Mouse (Mus musculus) heart, embryonic 14.5 days (tissue): ENCODE data around the gene Ly6g6e. TPM values are rescaled to one million over a fixed set of nuclear protein-coding genes. Genes with fewer than 3 reads are reported as not detected.

Source experiments
- ATAC-seq: fragments of 200-750 bp; cut with Nextera tagmentation; 2 replicates; pipeline ENCODE4 v1.8.0; 2017; ENCODE audit warnings: low read depth, moderate TSS enrichment; ENCODE audit not compliant: insufficient number of reproducible peaks, insufficient read depth, low FRiP score
- H3K27ac ChIP-seq, 2 experiments: fragments of 200-500 bp in 1 of 2; fragments of 300-500 bp in 1 of 2; sonication (generic) in 1 of 2; replicated peaks in 1 of 2; 2 replicates each; pipeline ENCODE4 v1.5.1; 2012 to 2014; ENCODE audit warnings: low read depth in 2 of 2, low read length in 2 of 2, control low read depth in 1 of 2, mild to moderate bottlenecking in 1 of 2, mixed read lengths in 1 of 2; ENCODE audit not compliant: control insufficient read depth in 1 of 2, insufficient read depth in 1 of 2
- H3K27me3 ChIP-seq: fragments of 300-500 bp; sonication (generic); 2 replicates; pipeline ENCODE4 v1.6.1; 2014; ENCODE audit warnings: mild to moderate bottlenecking, low read length, control low read depth; ENCODE audit not compliant: control insufficient read depth, insufficient read depth
- H3K36me3 ChIP-seq: fragments of 300-500 bp; sonication (generic); 2 replicates; pipeline ENCODE4 v1.6.1; 2014; ENCODE audit warnings: mild to moderate bottlenecking, control low read depth, low read length, mixed read lengths; ENCODE audit not compliant: control insufficient read depth, insufficient read depth
- H3K4me1 ChIP-seq, 2 experiments: fragments of 200-500 bp in 1 of 2; fragments of 300-500 bp in 1 of 2; sonication (generic) in 1 of 2; 2 replicates each; pipeline ENCODE4 v1.6.1; 2012 to 2014; ENCODE audit warnings: low read length in 2 of 2, control low read depth in 1 of 2, mixed read lengths in 1 of 2; ENCODE audit not compliant: control insufficient read depth in 2 of 2, insufficient read depth in 2 of 2
- H3K4me2 ChIP-seq: fragments of 300-500 bp; sonication (generic); 2 replicates; pipeline ENCODE4 v1.6.1; 2014; ENCODE audit warnings: mild to moderate bottlenecking, low read length
- H3K4me3 ChIP-seq, 2 experiments: fragments of 200-500 bp in 1 of 2; fragments of 300-500 bp in 1 of 2; sonication (generic) in 1 of 2; 2 replicates each; pipeline ENCODE4 v1.5.1; 2012 to 2014; ENCODE audit warnings: low read length in 2 of 2, mild to moderate bottlenecking in 2 of 2, control low read depth in 1 of 2, low read depth in 1 of 2, moderate library complexity in 1 of 2; ENCODE audit not compliant: control insufficient read depth in 1 of 2, insufficient read depth in 1 of 2
- H3K9ac ChIP-seq: fragments of 300-500 bp; sonication (generic); 2 replicates; pipeline ENCODE4 v1.6.1; 2014; ENCODE audit warnings: mild to moderate bottlenecking, low read length
- H3K9me3 ChIP-seq: fragments of 300-500 bp; sonication (generic); 2 replicates; pipeline ENCODE4 v1.6.1; 2016; ENCODE audit warnings: low read length, control low read depth; ENCODE audit not compliant: control insufficient read depth
- WGBS: fragments of 180-500 bp; shearing (Covaris S2); extraction: QIAGEN DNeasy Blood & Tissue Kit; methylation state at CpG from one replicate; pipeline ENCODE4 v1.1.7; 2014; 5-methylcytosine and 5-hydroxymethylcytosine counted together
- polyA plus RNA-seq: library from polyadenylated mRNA; unstranded; fragments of >200 nt; fragmentation: Nextera tagmentation; extraction: Ambion mirVana; gene quantifications from 2 replicates; pipeline ENCODE4 v1.2.1, GENCODE M21; 2014

The Ly6g6e gene
- polyA plus RNA-seq, 1 experiment from 2014 or later, result 0.32 TPM

DNA sequence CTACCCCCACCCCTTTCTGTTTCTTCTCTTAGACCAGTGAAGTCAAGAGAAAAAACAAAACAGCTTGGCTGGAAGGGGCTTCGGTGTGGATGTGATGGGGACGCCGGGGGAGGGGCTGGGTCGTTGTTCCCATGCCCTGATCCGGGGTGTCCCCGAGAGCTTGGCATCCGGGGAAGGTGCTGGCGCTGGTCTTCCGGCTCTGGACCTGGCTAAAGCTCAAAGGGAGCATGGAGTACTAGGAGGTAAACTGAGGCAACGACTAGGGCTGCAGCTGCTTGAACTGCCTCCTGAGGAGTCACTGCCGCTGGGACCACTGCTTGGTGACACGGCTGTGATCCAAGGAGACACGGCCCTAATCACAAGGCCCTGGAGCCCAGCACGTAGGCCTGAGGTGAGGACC lies 16.6 kb upstream of the Ly6g6e start:
- Histone ChIP-seq H3K4me1 (peaks cover 9 to 15% of the 10 kb centered on the region in 2 experiments), H3K4me3 (peak overlapping the region; percentile 66 to 94), H3K27ac (peak overlapping the region in 1 of 2 experiments; percentile 94; a peak in 2 of 4 replicates), H3K36me3 (peaks cover 61% of the 10 kb centered on the region), H3K9ac (peak overlapping the region; percentile 91), H3K4me2 (peak overlapping the region; percentile 93), H3K27me3 (peaks cover 13% of the 10 kb centered on the region; the same call in 1 of the 2 replicates), H3K9me3 (no peaks in the 10 kb centered on the region)
- 38% methylated on average over 14 of the region's 14 CpGs for WGBS
- no peak for ATAC-seq

DNA sequence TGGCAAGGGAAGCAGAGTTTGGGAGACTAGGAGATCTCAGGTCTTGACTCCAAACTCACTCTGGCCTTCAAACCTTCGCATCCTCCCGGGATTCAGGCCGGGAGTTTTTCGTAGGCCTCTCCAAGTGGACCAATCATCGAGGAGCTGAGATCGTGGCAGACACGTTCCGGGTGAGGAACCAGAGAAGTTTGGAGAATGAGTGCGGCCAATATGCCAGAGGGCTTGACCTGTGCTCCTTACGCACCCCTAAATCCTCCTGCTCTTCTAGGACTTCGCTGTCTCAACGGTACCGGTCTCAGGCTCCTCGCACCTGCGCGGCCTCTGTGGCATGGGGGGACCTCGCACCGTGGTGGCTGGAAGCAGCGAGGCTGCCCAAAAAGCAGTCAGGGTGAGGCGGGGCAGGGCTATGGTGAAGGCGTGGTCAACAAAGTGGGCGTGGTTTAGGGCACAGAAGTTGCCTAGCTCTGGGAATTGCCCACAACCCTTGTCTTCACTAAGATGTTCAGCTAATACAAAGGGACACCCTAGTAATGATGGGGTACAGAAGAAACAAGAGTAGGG lies 15.9 kb upstream of the Ly6g6e start:
- Histone ChIP-seq H3K4me3 (peak overlapping the region; percentile 66 to 94), H3K36me3 (peaks cover 53% of the 10 kb centered on the region), H3K27ac (no peak overlapping the region), H3K9ac (peak overlapping the region; percentile 91; the same call in 1 of the 2 replicates), H3K4me1 (peaks cover 10 to 22% of the 10 kb centered on the region in 2 experiments), H3K9me3 (no peaks in the 10 kb centered on the region), H3K27me3 (peaks cover 16% of the 10 kb centered on the region; the same call in 1 of the 2 replicates), H3K4me2 (peak overlapping the region; percentile 93)
- ATAC-seq, result no peak
- 71% methylated on average over 22 of the region's 22 CpGs for WGBS

DNA sequence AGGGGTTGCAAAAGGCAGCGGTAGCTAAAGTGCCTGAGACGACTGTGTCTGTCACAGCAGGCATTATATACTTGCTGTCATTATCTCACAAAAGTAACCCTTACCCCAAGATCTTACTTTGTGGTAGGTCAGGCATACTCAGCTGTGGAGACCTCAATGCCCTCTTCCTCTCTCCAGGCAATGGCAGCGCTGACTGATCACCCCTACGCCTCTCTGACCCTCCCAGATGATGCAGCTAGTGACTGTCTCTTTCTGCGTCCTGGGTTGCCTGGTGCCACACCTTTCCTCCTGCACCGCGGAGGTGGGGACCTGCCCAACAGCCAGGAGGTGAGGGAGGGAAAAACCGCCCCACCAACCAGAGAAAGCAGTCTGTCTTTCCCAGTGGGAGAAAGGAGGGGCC lies 15.4 kb upstream of the Ly6g6e start:
- WGBS, result 88% methylated on average over 8 of the region's 8 CpGs
- peaks cover 48% of the 10 kb centered on the region for H3K36me3 ChIP-seq
- H3K27ac ChIP-seq, result no peak overlapping the region
- peaks cover 19% of the 10 kb centered on the region for H3K27me3 ChIP-seq
- no peak overlapping the region for H3K9ac ChIP-seq
- no peaks in the 10 kb centered on the region for H3K9me3 ChIP-seq
- H3K4me3 ChIP-seq, result no peak overlapping the region
- no peak overlapping the region for H3K4me2 ChIP-seq
- ATAC-seq, result no peak
- peaks cover 10 to 22% of the 10 kb centered on the region in 2 experiments for H3K4me1 ChIP-seq

DNA sequence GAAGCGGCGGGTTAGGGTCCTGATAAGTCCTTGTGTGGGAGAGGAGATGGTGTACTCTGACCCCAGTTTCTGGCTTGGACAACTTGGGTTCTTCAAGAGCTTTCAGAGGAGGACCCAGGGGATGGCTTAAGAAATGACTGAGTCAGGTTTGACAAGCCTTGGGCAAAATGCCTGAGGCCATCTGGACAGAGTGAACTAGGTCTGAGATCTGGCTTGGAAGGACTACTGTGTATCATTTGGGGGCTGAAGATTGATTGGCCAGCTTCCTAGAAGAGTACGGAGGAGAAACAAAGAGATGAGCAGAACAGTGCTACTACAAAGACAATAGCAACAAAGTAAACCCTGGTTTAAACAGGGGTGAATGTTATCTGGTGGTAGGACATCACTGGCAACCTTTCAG lies 13.2 kb upstream of the Ly6g6e start:
- Histone ChIP-seq H3K27me3 (peaks cover 33% of the 10 kb centered on the region), H3K27ac (no peak overlapping the region), H3K4me1 (peaks cover 10 to 19% of the 10 kb centered on the region in 2 experiments), H3K9me3 (no peaks in the 10 kb centered on the region), H3K36me3 (peaks cover 27% of the 10 kb centered on the region), H3K9ac (no peak overlapping the region), H3K4me2 (no peak overlapping the region), H3K4me3 (no peak overlapping the region)
- WGBS, result 85% methylated on average over 3 of the region's 3 CpGs
- ATAC-seq, result no peak

DNA sequence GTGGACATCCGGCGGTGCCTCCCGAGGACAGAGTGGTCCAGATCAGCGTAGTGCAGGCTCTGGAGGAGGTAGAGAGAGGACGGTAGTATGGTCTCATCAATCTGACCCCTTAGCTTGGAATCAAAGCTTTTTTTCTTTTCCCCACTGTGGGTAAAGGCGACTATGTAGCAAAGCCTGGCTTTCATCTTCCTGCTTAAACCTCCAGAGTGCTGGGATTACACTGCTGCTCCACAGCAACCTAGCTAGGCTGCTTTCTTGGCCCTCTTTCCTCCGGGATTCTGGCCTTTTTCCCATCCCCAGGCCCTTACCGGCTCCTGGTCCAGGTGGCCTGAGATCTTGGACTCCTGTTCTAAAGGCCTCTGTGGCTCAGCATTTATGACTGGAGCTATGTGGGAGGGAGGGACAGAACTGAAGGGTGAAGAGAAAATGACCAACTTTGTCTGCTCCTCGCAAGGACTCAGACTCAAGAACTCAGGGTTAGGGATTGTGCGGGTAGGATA lies 12.3 kb upstream of the Ly6g6e start:
- 27% methylated on average over 10 of the region's 10 CpGs for WGBS
- Histone ChIP-seq H3K4me2 (peak overlapping the region; percentile 67), H3K27ac (no peak overlapping the region), H3K4me1 (peaks cover 10 to 16% of the 10 kb centered on the region in 2 experiments), H3K4me3 (peak overlapping the region in 1 of 2 experiments; percentile 34; a peak in 2 of 4 replicates), H3K36me3 (peaks cover 25% of the 10 kb centered on the region), H3K27me3 (peaks cover 33% of the 10 kb centered on the region), H3K9me3 (no peaks in the 10 kb centered on the region), H3K9ac (no peak overlapping the region)
- ATAC-seq, result no peak

DNA sequence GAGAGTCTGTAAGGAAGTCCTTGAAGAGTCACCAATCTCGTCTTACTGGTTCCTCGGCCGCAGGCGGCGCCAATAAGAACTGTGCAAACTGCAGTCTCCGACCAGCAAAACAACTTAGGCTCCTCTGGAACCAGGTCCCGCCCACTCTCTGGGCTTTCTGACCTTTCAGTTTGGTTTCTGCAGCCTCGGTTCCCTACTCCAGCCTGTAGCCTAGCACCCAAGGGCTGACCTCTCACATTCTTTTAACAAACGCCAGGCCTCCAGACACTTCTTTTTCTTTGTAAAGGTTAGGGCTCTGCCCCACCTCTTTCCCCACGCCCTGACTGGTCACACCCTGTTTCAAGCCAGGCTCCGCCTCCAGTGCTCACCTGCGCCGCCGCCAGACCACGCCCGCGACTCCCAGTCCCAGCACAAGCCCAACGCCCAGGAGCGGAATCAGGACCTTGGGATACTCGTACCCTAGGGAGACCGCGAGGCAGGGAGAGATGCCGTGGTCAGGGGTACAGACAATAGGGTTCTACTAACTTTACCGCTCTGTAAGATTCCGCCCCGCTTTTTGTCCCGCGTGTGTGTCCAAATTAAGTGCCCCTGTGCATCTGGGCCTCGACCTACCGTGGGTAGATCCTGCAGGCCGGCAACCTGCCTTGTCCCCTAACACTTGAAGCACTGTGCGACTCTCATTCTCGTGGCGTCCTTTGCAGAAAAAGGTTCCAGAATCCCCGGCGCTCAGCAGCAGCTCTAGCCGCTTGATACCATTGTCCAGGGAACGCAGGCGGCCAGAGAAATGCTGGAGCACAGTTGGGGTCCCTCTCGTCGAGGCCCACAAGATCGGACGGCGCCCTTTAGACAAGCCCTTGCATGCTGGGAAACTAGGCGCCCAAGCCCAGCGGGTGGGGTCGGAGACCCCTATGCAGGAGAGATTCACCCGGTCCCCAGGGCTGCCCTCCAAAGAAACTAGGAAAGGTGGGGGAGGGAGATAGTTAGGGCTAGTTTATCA lies 11.5 kb upstream of the Ly6g6e start, which contains the start of gene Ly6g6c:
TSS of gene Ly6g6c (plus strand) at position 438 of the 997 bp plus-strand sequence.
- Histone ChIP-seq H3K27ac (no peak within 1 kb of the TSS), H3K9ac (peak within 1 kb of the TSS; percentile 52), H3K4me1 (peaks cover 8 to 13% of the 10 kb centered on the region in 2 experiments), H3K27me3 (peaks cover 33% of the 10 kb centered on the region), H3K9me3 (no peaks in the 10 kb centered on the region), H3K36me3 (peaks cover 25% of the 10 kb centered on the region), H3K4me2 (peak within 1 kb of the TSS; percentile 67), H3K4me3 (peak within 1 kb of the TSS; percentile 19 to 34)
- no peak for ATAC-seq
- WGBS, result 2% methylated on average over 48 of the region's 48 CpGs

DNA sequence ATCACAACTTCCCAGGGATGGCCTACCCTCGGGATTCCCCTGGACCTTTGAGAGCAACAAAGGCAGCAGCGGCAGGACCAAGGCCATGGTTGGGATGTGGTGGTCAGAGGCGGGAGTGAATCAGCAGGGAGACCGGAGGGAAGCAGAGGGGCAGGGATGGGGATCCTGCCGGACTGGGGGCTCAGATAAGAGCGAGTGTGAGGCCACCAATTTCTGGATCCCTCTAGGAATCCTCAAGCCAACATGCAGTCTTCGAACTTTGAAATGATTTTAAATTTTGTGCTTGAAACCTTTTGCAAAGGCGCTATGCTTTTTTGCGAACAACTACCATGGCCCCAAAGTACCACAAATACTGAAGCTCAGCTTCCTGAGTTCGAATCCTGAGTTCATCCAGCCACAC lies 10.6 kb upstream of the Ly6g6e start, which contains the start of gene Mpig6b:
TSS of gene Mpig6b (minus strand) at position 101 of the 400 bp plus-strand sequence.
- Histone ChIP-seq H3K9ac (peak within 1 kb of the TSS; percentile 52), H3K4me1 (peaks cover 6 to 8% of the 10 kb centered on the region in 2 experiments; a peak in 2 of 4 replicates), H3K27ac (no peak within 1 kb of the TSS), H3K9me3 (no peaks in the 10 kb centered on the region), H3K4me2 (peak within 1 kb of the TSS; percentile 67), H3K27me3 (peaks cover 33% of the 10 kb centered on the region), H3K4me3 (peak within 1 kb of the TSS; percentile 19 to 34), H3K36me3 (peaks cover 17% of the 10 kb centered on the region)
- 48% methylated on average over 10 of the region's 10 CpGs for WGBS
- ATAC-seq, result no peak
